Mouse (Mus musculus): ENCODE measurements at regions not wholly inside any gene's neighbourhood (a gene's known extent, or its start where the extent isn't known, plus 50 kb on each side); places are given as distances from the start of the nearest gene placed in this dataset.
"Not testable (repeated sequence)": the region's sequence is repeated elsewhere in the genome, so short reads cannot be mapped to it uniquely, and the experiment has no call there.

- no peaks in the 10 kb centered on the region for H3K36me3 ChIP-seq (ENCODE audit: insufficient read depth, low read length)
- WGBS = 81% methylated on average over 3 of the region's 3 CpGs
- no peaks in the 10 kb centered on the region for H3K27me3 ChIP-seq (ENCODE audit: insufficient read depth, low read length)
- no peak overlapping the region for H3K4me2 ChIP-seq (ENCODE audit: low read depth, low read length, poor library complexity, severe bottlenecking)
- no peaks in the 10 kb centered on the region for H3K9me3 ChIP-seq (ENCODE audit: low read length)
- ATAC-seq (ENCODE audit: low FRiP score) (no peak), DNase-seq (ENCODE audit: low spot score) (no peak)
- no peak overlapping the region for H3K4me3 ChIP-seq (ENCODE audit: low read depth, low read length)
- no peaks in the 10 kb centered on the region for H3K4me1 ChIP-seq (ENCODE audit: insufficient read depth, low read length)
- no peak overlapping the region for H3K27ac ChIP-seq (ENCODE audit: low read depth, low read length)
- H3K9ac ChIP-seq (replicated peaks; ENCODE audit: low read length, poor library complexity, severe bottlenecking) = no peak overlapping the region
- no peak for TF ChIP-seq CTCF (IDR thresholded peaks at IDR 0.05)
Observed at GRCm38 (mm10) chr6:140847165-140847564, 118.1 kb downstream of the Gm11077 start.

GRCm38 (mm10) chr6:140852420-140852819 lies 123.3 kb downstream of the Gm11077 start:
- 45% methylated on average over 5 of the region's 5 CpGs for WGBS
- ATAC-seq (ENCODE audit: low FRiP score) (no peak), DNase-seq (ENCODE audit: low spot score) (peak; percentile 14)
- Histone ChIP-seq H3K27ac (ENCODE audit: low read depth, low read length) (no peak overlapping the region), H3K9ac (replicated peaks; ENCODE audit: low read length, poor library complexity, severe bottlenecking) (no peak overlapping the region), H3K27me3 (ENCODE audit: insufficient read depth, low read length) (no peaks in the 10 kb centered on the region), H3K4me1 (ENCODE audit: insufficient read depth, low read length) (peaks cover 7% of the 10 kb centered on the region; the same call in 1 of the 2 replicates), H3K4me2 (ENCODE audit: low read depth, low read length, poor library complexity, severe bottlenecking) (no peak overlapping the region), H3K9me3 (ENCODE audit: low read length) (no peaks in the 10 kb centered on the region), H3K4me3 (ENCODE audit: low read depth, low read length) (no peak overlapping the region), H3K36me3 (ENCODE audit: insufficient read depth, low read length) (no peaks in the 10 kb centered on the region)
- TF ChIP-seq CTCF (IDR thresholded peaks at IDR 0.05) = no peak

GRCm38 (mm10) chr6:140853508-140853907 lies 124.4 kb downstream of the Gm11077 start:
- H3K4me2 ChIP-seq (ENCODE audit: low read depth, low read length, poor library complexity, severe bottlenecking) = no peak overlapping the region
- H3K27ac ChIP-seq (ENCODE audit: low read depth, low read length) = no peak overlapping the region
- DNase-seq (ENCODE audit: low spot score) (peak; percentile 88), ATAC-seq (ENCODE audit: low FRiP score) (no peak)
- H3K4me1 ChIP-seq (ENCODE audit: insufficient read depth, low read length) = peaks cover 7% of the 10 kb centered on the region; the same call in 1 of the 2 replicates
- WGBS = 66% methylated on average over 5 of the region's 5 CpGs
- no peaks in the 10 kb centered on the region for H3K36me3 ChIP-seq (ENCODE audit: insufficient read depth, low read length)
- TF ChIP-seq CTCF (IDR thresholded peaks at IDR 0.05) = peak; percentile 80
- H3K27me3 ChIP-seq (ENCODE audit: insufficient read depth, low read length) = no peaks in the 10 kb centered on the region
- no peaks in the 10 kb centered on the region for H3K9me3 ChIP-seq (ENCODE audit: low read length)
- no peak overlapping the region for H3K9ac ChIP-seq (replicated peaks; ENCODE audit: low read length, poor library complexity, severe bottlenecking)
- no peak overlapping the region for H3K4me3 ChIP-seq (ENCODE audit: low read depth, low read length)

DNA sequence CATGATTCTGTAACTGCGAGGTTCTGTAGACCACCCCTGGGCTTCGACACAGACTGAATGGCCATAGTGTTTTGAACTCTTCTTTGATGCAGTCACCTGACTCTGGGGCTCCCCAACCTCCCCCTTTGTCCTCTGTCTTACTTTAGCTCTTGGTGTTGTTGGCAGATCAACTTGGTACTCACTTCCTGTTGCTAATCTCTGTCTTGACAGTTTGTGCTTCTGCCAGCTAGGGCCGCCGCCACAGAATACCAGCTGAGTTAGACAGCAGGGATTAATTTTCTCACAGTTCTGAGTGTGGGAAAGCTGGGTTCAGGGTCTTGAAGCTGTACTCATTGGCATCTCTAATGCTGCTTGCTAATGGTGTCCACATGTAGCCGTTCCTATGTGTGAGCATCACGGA lies 125.6 kb downstream of the Gm11077 start:
- Histone ChIP-seq H3K9ac (replicated peaks; ENCODE audit: low read length, poor library complexity, severe bottlenecking) (no peak overlapping the region), H3K36me3 (ENCODE audit: insufficient read depth, low read length) (no peaks in the 10 kb centered on the region), H3K4me3 (ENCODE audit: low read depth, low read length) (no peak overlapping the region), H3K27me3 (ENCODE audit: insufficient read depth, low read length) (no peaks in the 10 kb centered on the region), H3K9me3 (ENCODE audit: low read length) (no peaks in the 10 kb centered on the region), H3K27ac (ENCODE audit: low read depth, low read length) (no peak overlapping the region), H3K4me2 (ENCODE audit: low read depth, low read length, poor library complexity, severe bottlenecking) (no peak overlapping the region), H3K4me1 (ENCODE audit: insufficient read depth, low read length) (peaks cover 7% of the 10 kb centered on the region; the same call in 1 of the 2 replicates)
- WGBS = 67% methylated on average over 6 of the region's 6 CpGs
- DNase-seq (ENCODE audit: low spot score) (no peak), ATAC-seq (ENCODE audit: low FRiP score) (no peak)
- no peak for TF ChIP-seq CTCF (IDR thresholded peaks at IDR 0.05)

- H3K27me3 ChIP-seq (ENCODE audit: insufficient read depth, low read length) = no peaks in the 10 kb centered on the region
- ATAC-seq (ENCODE audit: low FRiP score) (no peak), DNase-seq (ENCODE audit: low spot score) (no peak)
- peak overlapping the region; percentile 47 for H3K4me2 ChIP-seq (ENCODE audit: low read depth, low read length, poor library complexity, severe bottlenecking)
- H3K9ac ChIP-seq (replicated peaks; ENCODE audit: low read length, poor library complexity, severe bottlenecking) = no peak overlapping the region
- no peak for TF ChIP-seq CTCF (IDR thresholded peaks at IDR 0.05)
- H3K36me3 ChIP-seq (ENCODE audit: insufficient read depth, low read length) = no peaks in the 10 kb centered on the region
- peaks cover 7% of the 10 kb centered on the region; the same call in 1 of the 2 replicates for H3K4me1 ChIP-seq (ENCODE audit: insufficient read depth, low read length)
- peak overlapping the region; percentile 26; the same call in 1 of the 2 replicates for H3K4me3 ChIP-seq (ENCODE audit: low read depth, low read length)
- no peak overlapping the region for H3K27ac ChIP-seq (ENCODE audit: low read depth, low read length)
- H3K9me3 ChIP-seq (ENCODE audit: low read length) = no peaks in the 10 kb centered on the region
- WGBS = 17% methylated on average over 14 of the region's 14 CpGs
Observed at GRCm38 (mm10) chr6:140856468-140857117, 127.5 kb downstream of the Gm11077 start.

DNA sequence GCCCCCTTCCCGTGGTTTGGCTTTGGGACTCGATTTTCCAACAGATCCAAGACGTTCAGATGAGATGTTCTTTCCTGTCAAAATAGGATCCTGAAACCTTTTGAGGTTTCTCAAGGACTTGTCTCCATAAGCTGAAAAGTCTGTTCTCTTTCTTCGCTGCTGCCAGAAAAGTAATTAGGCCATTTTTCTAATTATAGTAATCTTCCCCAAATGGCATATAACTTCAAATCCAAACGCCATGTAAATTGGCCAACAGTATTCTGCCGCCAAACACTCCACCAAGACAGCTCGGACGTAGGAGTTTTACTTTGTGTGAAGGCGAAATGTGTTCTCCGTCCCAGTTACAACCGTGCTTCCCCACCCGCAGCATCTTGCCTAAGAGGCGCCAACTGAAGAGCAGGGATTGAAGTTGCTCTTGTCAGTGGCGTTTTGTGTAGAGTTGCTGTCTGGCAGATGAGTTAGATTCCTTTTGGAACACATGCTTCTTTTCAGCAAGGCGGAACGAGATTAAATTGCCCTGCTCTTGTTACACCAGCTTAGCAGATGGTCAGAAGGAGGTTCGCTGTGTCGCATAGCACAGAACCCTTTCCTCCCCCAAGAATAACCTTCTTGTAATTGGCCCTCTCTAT lies 128.1 kb downstream of the Gm11077 start:
- peak overlapping the region; percentile 47 for H3K4me2 ChIP-seq (ENCODE audit: low read depth, low read length, poor library complexity, severe bottlenecking)
- H3K27me3 ChIP-seq (ENCODE audit: insufficient read depth, low read length) = no peaks in the 10 kb centered on the region
- H3K4me3 ChIP-seq (ENCODE audit: low read depth, low read length) = peak overlapping the region; percentile 26; the same call in 1 of the 2 replicates
- no peak for TF ChIP-seq CTCF (IDR thresholded peaks at IDR 0.05)
- no peaks in the 10 kb centered on the region for H3K9me3 ChIP-seq (ENCODE audit: low read length)
- 20% methylated on average over 18 of the region's 18 CpGs for WGBS
- peaks cover 7% of the 10 kb centered on the region; the same call in 1 of the 2 replicates for H3K4me1 ChIP-seq (ENCODE audit: insufficient read depth, low read length)
- no peak overlapping the region for H3K9ac ChIP-seq (replicated peaks; ENCODE audit: low read length, poor library complexity, severe bottlenecking)
- H3K36me3 ChIP-seq (ENCODE audit: insufficient read depth, low read length) = no peaks in the 10 kb centered on the region
- no peak for ATAC-seq (ENCODE audit: low FRiP score)
- peak; percentile 59 for DNase-seq (ENCODE audit: low spot score)
- H3K27ac ChIP-seq (ENCODE audit: low read depth, low read length) = no peak overlapping the region

- H3K36me3 ChIP-seq (ENCODE audit: insufficient read depth, low read length); H3K4me2 ChIP-seq (ENCODE audit: low read depth, low read length, poor library complexity, severe bottlenecking); H3K4me3 ChIP-seq (ENCODE audit: low read depth, low read length); H3K9ac ChIP-seq (replicated peaks; ENCODE audit: low read length, poor library complexity, severe bottlenecking); DNase-seq (ENCODE audit: low spot score); H3K27ac ChIP-seq (ENCODE audit: low read depth, low read length); ATAC-seq (ENCODE audit: low FRiP score); H3K27me3 ChIP-seq (ENCODE audit: insufficient read depth, low read length); H3K9me3 ChIP-seq (ENCODE audit: low read length); H3K4me1 ChIP-seq (ENCODE audit: insufficient read depth, low read length): not testable (repeated sequence)
- WGBS = 95% methylated on average over 7 of the region's 16 CpGs
Observed at GRCm38 (mm10) chr6:140869523-140869922, 140.4 kb downstream of the Gm11077 start.

All from midbrain, postnatal 0 days (tissue).